Mouse (Mus musculus) bone marrow, adult 2 months (tissue): ENCODE measurements around the gene Mapk9. TPM values are rescaled to one million over a fixed set of nuclear protein-coding genes. Genes with fewer than 3 reads are reported as not detected.

Source experiments
- H3K27ac ChIP-seq: fragments of 200-500 bp; 2 replicates; pipeline ENCODE4 v1.5.1; 2012; ENCODE audit warnings: low read depth, mild to moderate bottlenecking, control low read depth, inconsistent platforms, low read length; ENCODE audit not compliant: control insufficient read depth, poor library complexity, insufficient read depth
- H3K4me1 ChIP-seq: fragments of 200-500 bp; 2 replicates; pipeline ENCODE4 v1.6.1; 2011; ENCODE audit warnings: low read length; ENCODE audit not compliant: control insufficient read depth, insufficient read depth
- H3K4me3 ChIP-seq: fragments of 200-500 bp; replicated peaks from 2 replicates; pipeline ENCODE3; 2011; ENCODE audit warnings: mild to moderate bottlenecking, low read depth, low read length, control low read depth; ENCODE audit not compliant: control insufficient read depth
- CTCF ChIP-seq: fragments of 200-500 bp; IDR thresholded peaks from 2 replicates; pipeline ENCODE4 v1.5.1; 2011; ENCODE audit warnings: low read length, control low read depth; ENCODE audit not compliant: control insufficient read depth, insufficient read depth
- POLR2A ChIP-seq: fragments of 200-500 bp; IDR thresholded peaks from 2 replicates; pipeline ENCODE4 v1.6.1; 2011; ENCODE audit warnings: low read depth, mild to moderate bottlenecking, control low read depth, low read length, borderline replicate concordance; ENCODE audit not compliant: control insufficient read depth
- WGBS: fragments of 180-500 bp; shearing (Covaris S2); methylation state at CpG from one replicate; pipeline ENCODE4 v1.1.7; 2018; 5-methylcytosine and 5-hydroxymethylcytosine counted together
- polyA plus RNA-seq: library from polyadenylated mRNA; stranded (reverse); fragments of >200 nt; gene quantifications from 2 replicates; pipeline ENCODE4 v1.2.4, GENCODE M21; 2011; ENCODE audit warnings: low replicate concordance; ENCODE audit not compliant: missing spikeins, insufficient read depth, insufficient read length

Gene Mapk9
- polyA plus RNA-seq, 1 experiment, result 15.2 TPM

DNA sequence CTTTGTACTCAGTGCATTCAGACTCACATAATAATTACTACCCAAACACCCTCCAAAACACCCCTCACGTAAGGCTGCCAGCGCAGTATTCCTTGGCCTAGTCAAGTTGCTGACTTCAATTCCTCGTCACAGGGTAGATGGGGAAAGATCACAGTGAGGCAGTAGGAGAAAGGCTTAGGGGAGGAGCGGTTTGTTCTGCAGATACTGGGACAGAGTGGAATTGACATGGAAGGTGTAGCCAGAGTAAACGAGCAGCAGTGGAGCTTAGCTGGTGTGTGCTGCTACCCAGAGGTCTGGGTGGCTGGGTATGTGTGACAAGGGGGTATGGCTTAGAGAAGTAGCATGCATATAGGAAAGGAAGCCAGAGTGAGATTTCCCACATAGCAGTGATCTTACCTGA is 20.8 kb downstream of the Mapk9 start:
- TF ChIP-seq CTCF, result no peak
- TF ChIP-seq POLR2A, result no peak
- Histone ChIP-seq H3K4me1 (no peaks in the 10 kb centered on the region), H3K4me3 (no peak overlapping the region), H3K27ac (no peak overlapping the region)
- 91% methylated on average over 5 of the region's 5 CpGs for WGBS

DNA sequence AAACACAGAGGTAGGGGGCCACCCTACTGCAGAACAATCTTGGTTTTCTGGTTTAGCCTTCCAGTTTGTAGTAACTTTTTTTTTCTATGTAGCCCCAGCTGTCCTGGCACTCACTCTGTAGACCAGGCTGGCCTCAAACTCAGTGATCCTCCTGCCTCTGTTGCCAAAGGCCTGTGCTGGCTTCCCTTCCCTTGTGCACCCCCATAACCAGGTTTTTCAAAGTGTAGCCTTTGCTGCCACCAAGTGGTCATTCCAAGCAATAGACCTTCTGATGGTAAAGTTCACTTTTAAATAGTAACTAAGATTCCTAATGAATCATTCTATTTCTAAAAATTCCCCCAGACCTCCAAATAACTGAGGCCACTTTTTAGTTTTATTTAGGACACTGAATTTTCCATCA is 23.2 kb downstream of the Mapk9 start:
- TF ChIP-seq CTCF (peak; percentile 57), POLR2A (no peak)
- H3K27ac ChIP-seq, result no peak overlapping the region

DNA sequence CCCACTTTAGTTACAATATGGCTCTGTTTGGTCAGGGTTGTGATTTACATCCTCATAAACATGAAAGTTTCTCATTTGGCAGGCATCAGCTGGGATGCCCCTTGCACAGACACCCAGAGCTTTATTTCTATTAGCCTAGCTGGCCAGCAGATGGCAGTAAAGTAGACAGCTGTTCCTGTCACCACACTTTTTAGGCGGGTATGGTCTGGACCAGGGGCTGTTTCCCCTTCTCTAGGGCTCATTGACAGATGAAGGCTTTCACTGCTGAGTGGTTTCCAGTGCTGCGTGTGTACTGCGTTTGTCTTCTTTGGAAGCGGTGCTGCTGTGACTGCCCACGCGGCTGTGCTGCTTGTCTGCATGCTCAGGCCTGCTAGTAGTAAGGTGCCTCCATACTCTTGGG is 25.4 kb downstream of the Mapk9 start:
- peak; percentile 50 for TF ChIP-seq CTCF
- TF ChIP-seq POLR2A, result no peak
- no peak overlapping the region for H3K27ac ChIP-seq
- no peak overlapping the region for H3K4me3 ChIP-seq
- peaks cover 1% of the 10 kb centered on the region; the same call in 1 of the 2 replicates for H3K4me1 ChIP-seq
- 55% methylated on average over 6 of the region's 6 CpGs for WGBS

More for the DNA sequence above, 23.2 kb downstream of the Mapk9 start:
- no peak overlapping the region for H3K4me3 ChIP-seq
- H3K4me1 ChIP-seq, result 0 out of 2 replicates have a peak, but pooled peaks cover 1% of the 10 kb centered on the region

DNA sequence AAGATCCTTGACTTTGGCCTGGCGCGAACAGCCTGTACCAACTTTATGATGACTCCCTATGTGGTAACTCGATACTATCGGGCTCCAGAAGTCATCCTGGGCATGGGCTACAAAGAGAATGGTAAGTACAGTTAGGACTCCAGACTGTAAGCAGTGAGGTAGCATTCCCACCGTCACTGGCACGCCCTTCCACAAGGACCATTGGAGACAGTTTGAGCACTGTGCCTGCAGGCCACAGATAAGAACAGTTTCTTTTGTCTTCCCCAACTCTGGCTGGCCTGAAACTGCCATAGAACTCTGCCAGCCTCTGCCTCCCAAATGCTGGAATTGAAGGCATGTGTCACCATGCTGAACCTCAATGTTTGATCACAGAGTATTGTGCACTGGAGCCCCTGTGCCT is 26.2 kb downstream of the Mapk9 start:
- Histone ChIP-seq H3K4me1 (peaks cover 3% of the 10 kb centered on the region), H3K4me3 (no peak overlapping the region), H3K27ac (no peak overlapping the region)
- 68% methylated on average over 6 of the region's 6 CpGs for WGBS
- TF ChIP-seq CTCF (no peak), POLR2A (no peak)

DNA sequence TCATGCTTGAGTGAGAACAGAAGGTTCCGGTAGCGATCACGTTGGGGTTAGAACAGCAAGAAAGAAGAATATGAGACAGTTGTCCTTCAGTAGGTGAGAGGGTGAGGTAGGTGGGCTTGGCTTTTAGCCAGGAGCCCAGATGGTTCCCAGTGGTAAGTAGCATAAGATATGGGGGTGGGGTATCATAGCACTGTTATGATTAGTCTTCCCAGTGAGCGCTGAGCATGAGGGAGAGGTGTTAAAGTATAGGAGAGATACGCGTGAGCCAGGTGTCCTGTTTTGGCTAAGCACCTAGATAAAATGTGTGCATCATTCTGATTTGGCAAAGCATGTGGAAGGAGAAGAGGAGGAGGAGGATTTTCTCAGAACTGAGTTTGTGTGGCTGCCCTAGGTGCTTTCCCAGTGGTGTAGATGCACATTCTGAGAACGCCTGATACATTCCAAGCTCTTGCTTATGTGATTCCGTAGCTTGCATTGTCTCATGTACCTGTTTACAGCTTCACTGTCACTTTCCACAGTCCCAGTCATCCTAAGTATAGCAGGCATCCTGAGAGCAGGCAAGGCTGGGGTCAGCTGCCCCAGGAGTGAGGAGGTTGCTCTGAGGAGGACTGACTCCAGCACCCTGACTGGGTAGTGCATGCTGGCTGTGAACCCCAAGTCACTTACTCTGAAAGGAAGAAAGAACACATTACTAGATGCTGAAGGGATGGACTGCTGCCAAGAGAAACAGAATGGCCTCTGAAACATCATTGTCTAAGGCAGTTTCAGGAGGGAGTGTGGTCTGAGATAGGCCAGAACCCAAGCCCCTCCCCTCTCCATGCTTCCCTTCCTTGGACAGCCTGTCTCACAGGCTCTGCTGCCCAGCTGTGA is 30.6 kb downstream of the Mapk9 start:
- H3K4me1 ChIP-seq, result peaks cover 3% of the 10 kb centered on the region
- TF ChIP-seq POLR2A, result no peak
- TF ChIP-seq CTCF, result no peak
- WGBS, result 82% methylated on average over 8 of the region's 8 CpGs
- H3K4me3 ChIP-seq, result no peak overlapping the region
- no peak overlapping the region for H3K27ac ChIP-seq

DNA sequence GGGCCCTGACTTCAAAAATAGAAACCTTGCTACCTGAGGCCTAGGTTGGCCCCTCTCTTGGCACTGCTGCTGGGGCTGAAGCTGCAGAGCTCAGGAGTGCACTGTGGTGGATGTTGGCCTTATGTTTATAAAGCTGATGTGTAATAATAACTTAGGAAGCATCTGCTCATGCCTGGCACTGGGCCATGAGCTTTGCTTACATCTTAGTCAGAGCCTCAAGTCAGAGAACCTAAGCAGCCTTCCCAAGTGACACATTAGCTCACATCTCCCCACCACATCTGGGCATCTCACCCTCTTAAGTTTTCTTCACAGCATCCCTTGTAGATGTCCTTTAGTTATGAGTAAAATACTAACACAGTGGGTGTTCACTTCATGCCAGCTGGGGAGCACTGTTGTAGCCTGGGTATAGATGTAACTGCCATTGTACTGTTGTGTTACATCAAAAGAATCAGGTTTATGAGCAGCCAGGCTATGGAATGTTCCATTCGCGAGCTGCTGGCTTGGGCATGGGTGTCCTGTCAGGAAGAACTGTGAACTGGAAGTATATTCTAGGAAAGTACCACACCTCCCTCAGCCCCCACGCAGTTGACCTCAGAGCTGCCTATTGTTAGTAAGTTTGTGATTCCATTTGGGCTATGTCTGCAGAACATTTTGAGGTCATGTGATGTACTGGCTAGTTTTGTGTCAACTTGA is 33.5 kb downstream of the Mapk9 start:
- Histone ChIP-seq H3K27ac (no peak overlapping the region), H3K4me3 (no peak overlapping the region), H3K4me1 (peaks cover 2% of the 10 kb centered on the region)
- 90% methylated on average over 3 of the region's 3 CpGs for WGBS
- TF ChIP-seq CTCF, result no peak

DNA sequence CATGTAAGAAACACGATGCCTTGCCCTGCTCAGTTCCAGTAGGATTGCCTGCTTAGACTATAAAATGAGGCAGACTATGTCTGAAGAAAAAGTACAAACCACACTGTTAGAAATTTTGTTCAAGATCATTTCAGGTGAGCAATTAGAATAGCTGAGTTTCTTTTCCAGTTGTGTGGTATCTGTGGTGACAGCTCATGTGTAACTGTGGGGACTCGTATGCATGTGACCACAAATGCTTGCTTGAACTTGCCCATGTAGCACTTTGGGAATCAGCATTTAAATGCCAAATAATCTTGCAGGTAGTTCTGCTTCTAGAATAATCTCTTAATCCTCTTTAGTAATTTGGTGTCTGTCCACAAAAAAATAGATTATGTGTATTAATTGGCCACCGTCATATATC is 36.8 kb downstream of the Mapk9 start:
- TF ChIP-seq POLR2A (no peak), CTCF (no peak)
- 88% methylated on average over 3 of the region's 3 CpGs for WGBS
- no peaks in the 10 kb centered on the region for H3K4me1 ChIP-seq

DNA sequence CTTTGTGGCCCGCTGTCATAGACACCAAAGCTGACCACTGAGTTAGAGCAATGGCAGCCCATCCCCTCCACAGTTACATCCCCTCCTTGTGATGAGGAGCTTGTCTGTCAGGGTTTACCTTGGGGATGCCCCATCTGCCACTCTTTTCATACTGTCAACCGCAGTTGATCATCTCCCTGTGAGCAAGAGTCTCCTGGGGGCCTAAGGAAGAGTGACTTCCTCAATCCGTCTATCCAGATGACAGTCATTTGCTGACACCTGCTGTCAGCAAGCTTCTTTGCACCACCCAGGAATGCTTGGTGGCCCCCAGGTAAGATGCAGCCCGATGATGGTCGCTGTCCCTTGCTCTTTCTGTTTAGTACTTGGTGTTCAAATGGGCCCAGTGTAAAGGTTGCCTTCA is 41.9 kb downstream of the Mapk9 start:
- WGBS, result 89% methylated on average over 5 of the region's 5 CpGs
- Histone ChIP-seq H3K4me1 (no peaks in the 10 kb centered on the region), H3K4me3 (no peak overlapping the region), H3K27ac (no peak overlapping the region)
- TF ChIP-seq POLR2A (no peak), CTCF (no peak)

More for the DNA sequence above, 36.8 kb downstream of the Mapk9 start:
- H3K27ac ChIP-seq, result no peak overlapping the region
- H3K4me3 ChIP-seq, result no peak overlapping the region
